Mouse (Mus musculus): ENCODE data around the gene Jagn1. TPM values are rescaled to one million over a fixed set of nuclear protein-coding genes. Genes with fewer than 3 reads are reported as not detected.

Jagn1 gene
- polyA plus RNA-seq, 2 experiments from 2014 or later, result 40.7 to 68.9 TPM

- no peak for ATAC-seq
These were observed 31.3 kb downstream of the Jagn1 start for GRCm38 (mm10) chr6:113473715-113474114.

GRCm38 (mm10) chr6:113477353-113477752, 35.0 kb downstream of the Jagn1 start:
- no peak for ATAC-seq

GRCm38 (mm10) chr6:113478906-113479305, 36.5 kb downstream of the Jagn1 start:
- ATAC-seq, result no peak

GRCm38 (mm10) chr6:113480555-113481373, 38.4 kb downstream of the Jagn1 start:
- no peak for ATAC-seq

- peak; percentile 42 for ATAC-seq
These were observed 40.2 kb downstream of the Jagn1 start for GRCm38 (mm10) chr6:113482477-113483099.

- peak; percentile 97 for ATAC-seq
These were observed 40.8 kb downstream of the Jagn1 start, which contains the start of gene Creld1 for GRCm38 (mm10) chr6:113483100-113483615. TSS of gene Creld1 (plus strand) at chr6:113483297.

GRCm38 (mm10) chr6:113483729-113484128, 41.4 kb downstream of the Jagn1 start:
- ATAC-seq, result no peak

GRCm38 (mm10) chr6:113487125-113487576, 44.8 kb downstream of the Jagn1 start:
- ATAC-seq, result no peak

- ATAC-seq, result no peak
These were observed 47.0 kb downstream of the Jagn1 start for GRCm38 (mm10) chr6:113489410-113489809.

- ATAC-seq, result no peak
These were observed 49.9 kb downstream of the Jagn1 start for GRCm38 (mm10) chr6:113492101-113492864.

- peak; percentile 86 for ATAC-seq
These were observed 52.0 kb downstream of the Jagn1 start for GRCm38 (mm10) chr6:113494258-113494788.

- ATAC-seq, result no peak
These were observed 52.8 kb downstream of the Jagn1 start for GRCm38 (mm10) chr6:113495071-113495675.

Other genes starting within 250 kb of the Jagn1 start
- 1 to 10 TPM in 1 of 2 experiments, not detected in 1; 1.2 TPM for gene Lhfpl4, start 247.2 kb upstream of the Jagn1 start, polyA plus RNA-seq (2017; shearing (Covaris generic))
- gene Mtmr14, start 204.7 kb upstream of the Jagn1 start, polyA plus RNA-seq (2017; shearing (Covaris generic)), result 10 to 100 TPM; 15.1 to 16.7 TPM
- gene Cpne9, start 160.3 kb upstream of the Jagn1 start, polyA plus RNA-seq (2017; shearing (Covaris generic)), result under 1 TPM; 0.08 to 0.20 TPM
- gene Brpf1, start 135.4 kb upstream of the Jagn1 start, polyA plus RNA-seq (2017; shearing (Covaris generic)), result 10 to 100 TPM; 10.6 to 11.2 TPM
- 10 to 100 TPM; 14.1 to 23.2 TPM for gene Ogg1, start 115.6 kb upstream of the Jagn1 start, polyA plus RNA-seq (2017; shearing (Covaris generic))
- 1 to 10 TPM; 1.5 to 1.6 TPM for gene Camk1, start 98.6 kb upstream of the Jagn1 start, polyA plus RNA-seq (2017; shearing (Covaris generic))
- gene Tada3, start 64.7 kb upstream of the Jagn1 start, polyA plus RNA-seq (2017; shearing (Covaris generic)), result 10 to 100 TPM; 32.8 to 49.4 TPM
- 100 to 1,000 TPM; 658 to 920 TPM for gene Arpc4, start 64.5 kb upstream of the Jagn1 start, polyA plus RNA-seq (2017; shearing (Covaris generic))
- gene Ttll3, start 53.3 kb upstream of the Jagn1 start, polyA plus RNA-seq (2017; shearing (Covaris generic)), result 10 to 100 TPM; 10.6 to 15.3 TPM
- gene Rpusd3, start 23.2 kb upstream of the Jagn1 start, polyA plus RNA-seq (2017; shearing (Covaris generic)), result 10 to 100 TPM in 1 of 2 experiments, 1 to 10 TPM in 1; 5.4 to 18.7 TPM
- not detected for gene Cidec, start 6.8 kb upstream of the Jagn1 start, polyA plus RNA-seq (2017; shearing (Covaris generic))
- under 1 TPM; 0.97 TPM for gene Il17re, start 15.9 kb downstream of the Jagn1 start, polyA plus RNA-seq (2017; shearing (Covaris generic))
- gene Il17rc, start 28.9 kb downstream of the Jagn1 start, polyA plus RNA-seq (2017; shearing (Covaris generic)), result not detected
- 1 to 10 TPM; 2.7 to 8.0 TPM for gene Creld1, start 40.7 kb downstream of the Jagn1 start, polyA plus RNA-seq (2017; shearing (Covaris generic))
- gene Prrt3, start 59.4 kb downstream of the Jagn1 start, polyA plus RNA-seq (2017; shearing (Covaris generic)), result under 1 TPM in 1 of 2 experiments, not detected in 1; 0.20 TPM
- 10 to 100 TPM; 57.7 to 61.8 TPM for gene Emc3, start 89.1 kb downstream of the Jagn1 start, polyA plus RNA-seq (2017; shearing (Covaris generic))
- gene Fancd2, start 89.1 kb downstream of the Jagn1 start, polyA plus RNA-seq (2017; shearing (Covaris generic)), result 1 to 10 TPM; 4.4 to 7.2 TPM
- gene Fancd2os, start 158.1 kb downstream of the Jagn1 start, polyA plus RNA-seq (2017; shearing (Covaris generic)), result not detected
- gene Brk1, start 162.2 kb downstream of the Jagn1 start, polyA plus RNA-seq (2017; shearing (Covaris generic)), result 100 to 1,000 TPM; 275 to 326 TPM
- 10 to 100 TPM in 1 of 2 experiments, 1 to 10 TPM in 1; 7.1 to 14.5 TPM for gene Vhl, start 181.4 kb downstream of the Jagn1 start, polyA plus RNA-seq (2017; shearing (Covaris generic))
- 10 to 100 TPM; 21.9 to 29.8 TPM for gene Irak2, start 195.9 kb downstream of the Jagn1 start, polyA plus RNA-seq (2017; shearing (Covaris generic))